Mouse (Mus musculus) brain, embryonic 14.5 days (tissue): ENCODE results near the gene Fscn2. TPM values are rescaled to one million over a fixed set of nuclear protein-coding genes. Genes with fewer than 3 reads are reported as not detected.

Source experiments
- DNase-seq: peaks from one replicate; pipeline ENCODE4 v3.0.0-alpha.2; 2011; ENCODE audit warnings: low read depth
- CTCF ChIP-seq: fragments of 200-500 bp; IDR thresholded peaks from 2 replicates; pipeline ENCODE4 v1.5.1; 2012; ENCODE audit warnings: inconsistent platforms, mild to moderate bottlenecking, moderate library complexity, borderline replicate concordance; ENCODE audit not compliant: insufficient read depth, insufficient read length; ENCODE audit errors: extremely low read depth
- POLR2A ChIP-seq: fragments of 200-500 bp; IDR thresholded peaks from 2 replicates; pipeline ENCODE4 v1.6.1; 2012; ENCODE audit warnings: mild to moderate bottlenecking, inconsistent platforms, borderline replicate concordance; ENCODE audit not compliant: poor library complexity, insufficient read depth, insufficient read length, severe bottlenecking; ENCODE audit errors: extremely low read depth
- polyA plus RNA-seq: library from polyadenylated mRNA; depleted of rRNA; stranded (reverse); fragments of >200 nt; gene quantifications from 2 replicates; pipeline ENCODE4 v1.2.3, GENCODE M21; 2012

The Fscn2 gene
- polyA plus RNA-seq, 1 experiment = 0.96 TPM

- DNase-seq = no peak
- TF ChIP-seq POLR2A = no peak
- no peak for TF ChIP-seq CTCF
Observed at GRCm38 (mm10) chr11:120375324-120375723, 14.0 kb downstream of the Fscn2 start.

GRCm38 (mm10) chr11:120376302-120377160, 15.2 kb downstream of the Fscn2 start:
- DNase-seq = no peak
- TF ChIP-seq POLR2A = no peak
- TF ChIP-seq CTCF = no peak

- DNase-seq = no peak
- TF ChIP-seq CTCF (no peak), POLR2A (no peak)
Observed at GRCm38 (mm10) chr11:120377337-120377736, 16.0 kb downstream of the Fscn2 start.

GRCm38 (mm10) chr11:120378031-120378610, 16.8 kb downstream of the Fscn2 start:
- TF ChIP-seq CTCF (no peak), POLR2A (no peak)

GRCm38 (mm10) chr11:120378611-120379540, 17.5 kb downstream of the Fscn2 start, which contains the start of gene Faap100:
Gene Faap100, minus strand, starts transcription at chr11:120378764.
- peak; percentile 97 for DNase-seq

More at GRCm38 (mm10) chr11:120378031-120378610, 16.8 kb downstream of the Fscn2 start:
- peak; percentile 43 for DNase-seq

GRCm38 (mm10) chr11:120380271-120380670, 18.9 kb downstream of the Fscn2 start:
- TF ChIP-seq CTCF (no peak), POLR2A (no peak)
- DNase-seq = no peak

More at GRCm38 (mm10) chr11:120378611-120379540, 17.5 kb downstream of the Fscn2 start, which contains the start of gene Faap100:
- TF ChIP-seq CTCF = peak; percentile 69
- peak; percentile 92 for TF ChIP-seq POLR2A

- TF ChIP-seq CTCF (no peak), POLR2A (no peak)
- DNase-seq = no peak
Observed at GRCm38 (mm10) chr11:120381157-120381556, 19.8 kb downstream of the Fscn2 start.

GRCm38 (mm10) chr11:120382509-120382908, 21.2 kb downstream of the Fscn2 start:
- TF ChIP-seq POLR2A = no peak
- TF ChIP-seq CTCF = no peak
- no peak for DNase-seq

GRCm38 (mm10) chr11:120386632-120387031, 25.3 kb downstream of the Fscn2 start:
- no peak for DNase-seq
- TF ChIP-seq CTCF (no peak), POLR2A (no peak)

- no peak for DNase-seq
- TF ChIP-seq CTCF (no peak), POLR2A (no peak)
Observed at GRCm38 (mm10) chr11:120387157-120387556, 25.8 kb downstream of the Fscn2 start.

GRCm38 (mm10) chr11:120388580-120388979, 27.2 kb downstream of the Fscn2 start:
- no peak for TF ChIP-seq CTCF
- no peak for TF ChIP-seq POLR2A

GRCm38 (mm10) chr11:120395661-120396060, 34.3 kb downstream of the Fscn2 start:
- no peak for DNase-seq
- TF ChIP-seq POLR2A (no peak), CTCF (no peak)

More at GRCm38 (mm10) chr11:120388580-120388979, 27.2 kb downstream of the Fscn2 start:
- DNase-seq = no peak
